Mouse (Mus musculus) heart, postnatal 0 days (tissue): ENCODE measurements at regions not wholly inside any gene's neighbourhood (a gene's known extent, or its start where the extent isn't known, plus 50 kb on each side); places are given as distances from the start of the nearest gene placed in this dataset.

Experiments
- ATAC-seq: fragments of 200-750 bp; cut with Nextera tagmentation; 2 replicates; pipeline ENCODE4 v1.8.0; 2017; ENCODE audit warnings: low read depth, moderate number of reproducible peaks, moderate library complexity; ENCODE audit not compliant: insufficient read depth
- DNase-seq: peaks from one replicate; pipeline ENCODE4 v3.0.0-alpha.2; 2016; ENCODE audit warnings: low spot score
- H3K27ac ChIP-seq: fragments of 300-500 bp; sonication (generic); 2 replicates; pipeline ENCODE4 v1.5.1; 2014; ENCODE audit warnings: low read depth, mild to moderate bottlenecking
- H3K27me3 ChIP-seq: fragments of 300-500 bp; sonication (generic); 2 replicates; pipeline ENCODE4 v1.6.1; 2014; ENCODE audit warnings: low read length, mixed read lengths; ENCODE audit not compliant: control insufficient read depth, insufficient read depth
- H3K36me3 ChIP-seq: fragments of 300-500 bp; sonication (generic); replicated peaks from 2 replicates; pipeline ENCODE4 v1.6.1; 2014; ENCODE audit warnings: low read length, mixed read lengths; ENCODE audit not compliant: control insufficient read depth, insufficient read depth
- H3K4me1 ChIP-seq: fragments of 300-500 bp; sonication (generic); 2 replicates; pipeline ENCODE4 v1.6.1; 2014; ENCODE audit warnings: antibody characterized with exemption; ENCODE audit not compliant: control insufficient read depth, insufficient read depth
- H3K4me2 ChIP-seq: fragments of 300-500 bp; sonication (generic); 2 replicates; pipeline ENCODE4 v1.6.1; 2014; ENCODE audit warnings: low read depth, mild to moderate bottlenecking, low read length, moderate library complexity
- H3K4me3 ChIP-seq: fragments of 300-500 bp; sonication (generic); 2 replicates; pipeline ENCODE4 v1.5.1; 2014; ENCODE audit warnings: low read depth, low read length
- H3K9ac ChIP-seq: fragments of 300-500 bp; sonication (generic); replicated peaks from 2 replicates; pipeline ENCODE4 v1.6.1; 2014; ENCODE audit warnings: low read depth, low read length, mixed read lengths
- H3K9me3 ChIP-seq: fragments of 300-500 bp; sonication (generic); replicated peaks from 2 replicates; pipeline ENCODE4 v1.6.1; 2016; ENCODE audit warnings: low read length; ENCODE audit not compliant: control insufficient read depth
- CTCF ChIP-seq: IDR thresholded peaks from 2 replicates; pipeline ENCODE4 v1.5.1; 2016; ENCODE audit warnings: antibody characterized with exemption, control low read depth, low read depth
- EP300 ChIP-seq: IDR thresholded peaks from 2 replicates; pipeline ENCODE4 v1.6.1; 2016; ENCODE audit warnings: antibody characterized with exemption, low read depth
- WGBS: fragments of 180-500 bp; shearing (Covaris S2); extraction: QIAGEN DNeasy Blood & Tissue Kit; methylation state at CpG from one replicate; pipeline ENCODE4 v1.1.7; 2014; 5-methylcytosine and 5-hydroxymethylcytosine counted together

DNA sequence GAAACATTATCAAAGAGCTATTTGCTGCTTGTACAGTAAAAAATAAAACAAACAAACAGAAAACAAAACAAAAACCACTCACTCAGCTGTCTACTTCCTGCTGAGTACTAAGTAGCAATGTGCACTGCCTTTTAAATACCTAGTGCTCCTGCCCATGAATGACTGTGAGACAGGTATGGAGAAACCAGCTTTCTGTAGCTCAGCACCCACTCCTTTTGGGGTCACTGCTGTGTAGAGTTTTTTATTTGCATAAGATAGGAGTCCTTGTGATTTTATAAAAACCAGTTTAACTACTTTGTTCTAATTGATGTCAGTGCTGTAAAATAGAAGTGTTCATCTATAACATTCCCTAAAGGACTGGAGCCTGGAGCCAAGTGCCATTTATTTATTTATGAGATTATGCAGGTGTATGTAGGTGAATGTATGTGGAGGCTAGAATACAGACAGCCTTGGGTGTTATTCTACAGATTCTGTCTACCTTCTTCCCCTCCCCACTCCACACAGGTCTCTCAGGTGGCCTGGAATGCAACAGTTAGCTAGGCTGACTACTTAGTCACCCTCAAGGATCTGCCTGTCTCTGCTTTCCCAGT, 111.7 kb upstream of the Nsun6 start:
- TF ChIP-seq CTCF, result no peak
- TF ChIP-seq EP300, result no peak
- Histone ChIP-seq H3K4me2 (no peak overlapping the region), H3K9ac (no peak overlapping the region), H3K27me3 (no peaks in the 10 kb centered on the region), H3K9me3 (no peaks in the 10 kb centered on the region), H3K4me1 (no peaks in the 10 kb centered on the region), H3K27ac (no peak overlapping the region), H3K4me3 (no peak overlapping the region), H3K36me3 (no peaks in the 10 kb centered on the region)
- DNase-seq (no peak), ATAC-seq (no peak)

DNA sequence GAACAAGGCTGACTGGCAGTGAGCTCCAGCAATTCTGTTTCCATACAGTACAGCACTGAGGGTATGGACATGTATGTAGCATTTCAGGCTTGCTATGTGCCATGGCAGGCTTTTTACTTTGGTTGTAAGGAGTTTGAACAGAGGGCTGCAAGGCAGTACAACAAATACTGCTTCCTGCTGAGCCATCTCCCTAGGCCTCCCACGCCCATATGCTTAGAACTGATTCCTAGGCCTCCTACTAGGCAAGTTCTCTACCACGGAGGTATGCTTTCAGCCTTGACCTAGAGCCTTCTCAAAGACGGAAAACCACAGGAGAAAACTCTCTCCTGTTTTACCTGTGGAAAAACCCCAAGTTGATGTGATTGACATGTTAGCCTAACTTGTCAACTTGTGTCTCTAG, 111.0 kb upstream of the Nsun6 start:
- 48% methylated on average over 3 of the region's 3 CpGs for WGBS
- no peak overlapping the region for H3K27ac ChIP-seq
- no peaks in the 10 kb centered on the region for H3K36me3 ChIP-seq
- no peak overlapping the region for H3K4me3 ChIP-seq
- TF ChIP-seq EP300, result no peak
- TF ChIP-seq CTCF, result no peak
- no peaks in the 10 kb centered on the region for H3K4me1 ChIP-seq
- H3K4me2 ChIP-seq, result no peak overlapping the region
- no peaks in the 10 kb centered on the region for H3K27me3 ChIP-seq
- ATAC-seq (no peak), DNase-seq (no peak)
- H3K9ac ChIP-seq, result no peak overlapping the region
- H3K9me3 ChIP-seq, result no peaks in the 10 kb centered on the region

DNA sequence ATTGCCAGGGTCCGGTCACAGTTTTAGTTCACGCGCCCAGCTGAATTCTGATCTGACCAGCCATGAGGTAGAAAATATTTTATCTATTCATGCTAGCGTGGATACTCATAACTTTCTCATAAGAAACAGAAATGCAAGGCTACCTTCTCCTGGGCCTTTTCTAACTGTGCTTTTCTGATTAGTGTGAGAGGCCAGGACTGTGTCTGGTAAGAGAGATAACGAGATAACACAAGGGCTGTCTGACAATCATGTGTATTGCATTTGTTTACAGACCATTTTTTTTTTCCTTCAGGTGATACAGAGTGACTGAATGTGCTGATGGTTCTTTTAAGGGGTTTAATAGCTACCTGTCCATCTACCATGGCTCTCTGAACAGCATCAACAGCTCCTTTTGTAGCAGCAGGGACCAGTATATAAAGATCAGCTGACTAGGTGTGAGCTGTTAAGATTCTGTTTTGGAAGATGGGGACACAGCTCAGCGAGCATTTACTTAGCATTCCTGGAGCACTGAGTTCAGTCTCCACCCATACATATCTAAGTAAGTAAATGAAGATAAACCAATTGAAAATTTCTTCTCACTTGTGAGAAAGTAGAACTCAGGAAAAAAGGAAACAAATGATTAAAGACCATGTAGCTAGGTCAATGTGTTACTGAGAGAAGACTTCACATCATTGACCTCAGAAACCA, 109.0 kb upstream of the Nsun6 start:
- DNase-seq (no peak), ATAC-seq (no peak)
- 72% methylated on average over 6 of the region's 6 CpGs for WGBS
- H3K9me3 ChIP-seq, result no peaks in the 10 kb centered on the region
- H3K27ac ChIP-seq, result no peak overlapping the region
- H3K4me3 ChIP-seq, result no peak overlapping the region
- no peaks in the 10 kb centered on the region for H3K36me3 ChIP-seq
- TF ChIP-seq CTCF, result no peak
- no peak for TF ChIP-seq EP300
- no peaks in the 10 kb centered on the region for H3K27me3 ChIP-seq
- H3K4me2 ChIP-seq, result no peak overlapping the region
- H3K4me1 ChIP-seq, result no peaks in the 10 kb centered on the region
- no peak overlapping the region for H3K9ac ChIP-seq

DNA sequence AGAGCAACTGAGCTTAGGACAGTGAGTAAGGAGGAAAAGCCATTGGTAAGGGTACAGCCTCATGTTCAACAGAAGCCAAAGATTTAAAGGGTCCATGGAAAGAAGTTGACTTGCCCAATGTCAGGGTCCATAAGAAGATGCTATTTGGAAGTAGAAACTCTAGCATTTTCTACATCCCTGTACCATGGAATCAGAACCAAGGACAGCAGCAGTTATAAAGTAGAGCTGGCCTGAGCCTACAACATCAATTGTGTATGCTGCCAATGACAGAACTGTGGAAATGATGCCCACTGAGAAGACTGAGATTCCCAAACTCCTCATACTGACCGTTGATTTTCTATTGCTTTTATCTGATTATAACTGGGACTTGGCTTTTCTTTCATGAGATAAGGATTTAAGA, 107.0 kb upstream of the Nsun6 start:
- H3K4me1 ChIP-seq, result no peaks in the 10 kb centered on the region
- H3K9ac ChIP-seq, result no peak overlapping the region
- no peak overlapping the region for H3K4me3 ChIP-seq
- DNase-seq, result no peak
- H3K4me2 ChIP-seq, result no peak overlapping the region
- TF ChIP-seq CTCF (no peak), EP300 (no peak)
- no peaks in the 10 kb centered on the region for H3K9me3 ChIP-seq
- H3K27ac ChIP-seq, result no peak overlapping the region
- WGBS, result 71% methylated on average over 1 of the region's 1 CpGs
- no peak for ATAC-seq
- no peaks in the 10 kb centered on the region for H3K27me3 ChIP-seq
- no peaks in the 10 kb centered on the region for H3K36me3 ChIP-seq

DNA sequence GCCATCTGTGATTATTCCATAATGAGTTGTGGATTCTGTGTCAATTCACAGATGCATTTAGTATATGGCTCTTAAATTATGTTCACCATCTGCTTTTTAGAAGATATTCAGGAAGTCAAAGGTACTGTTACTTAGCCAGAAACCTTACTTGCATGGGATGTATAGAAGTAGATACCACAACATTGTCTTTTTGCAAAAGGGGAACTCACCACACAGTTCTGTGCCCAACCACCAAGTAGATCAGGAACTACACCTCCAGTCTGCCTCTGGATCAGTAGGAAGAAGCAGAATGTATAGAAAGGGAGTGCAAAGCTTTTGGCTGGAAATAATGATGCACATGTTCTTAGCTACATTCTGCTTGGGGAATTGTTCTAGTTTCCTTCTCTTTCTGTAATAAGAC, 102.8 kb upstream of the Nsun6 start:
- H3K4me1 ChIP-seq, result no peaks in the 10 kb centered on the region
- no peak overlapping the region for H3K9ac ChIP-seq
- no peaks in the 10 kb centered on the region for H3K9me3 ChIP-seq
- no peak overlapping the region for H3K4me2 ChIP-seq
- no peak for ATAC-seq
- no peaks in the 10 kb centered on the region for H3K27me3 ChIP-seq
- no peaks in the 10 kb centered on the region for H3K36me3 ChIP-seq
- H3K4me3 ChIP-seq, result no peak overlapping the region
- no peak overlapping the region for H3K27ac ChIP-seq
- TF ChIP-seq CTCF (no peak), EP300 (no peak)
- DNase-seq, result no peak

DNA sequence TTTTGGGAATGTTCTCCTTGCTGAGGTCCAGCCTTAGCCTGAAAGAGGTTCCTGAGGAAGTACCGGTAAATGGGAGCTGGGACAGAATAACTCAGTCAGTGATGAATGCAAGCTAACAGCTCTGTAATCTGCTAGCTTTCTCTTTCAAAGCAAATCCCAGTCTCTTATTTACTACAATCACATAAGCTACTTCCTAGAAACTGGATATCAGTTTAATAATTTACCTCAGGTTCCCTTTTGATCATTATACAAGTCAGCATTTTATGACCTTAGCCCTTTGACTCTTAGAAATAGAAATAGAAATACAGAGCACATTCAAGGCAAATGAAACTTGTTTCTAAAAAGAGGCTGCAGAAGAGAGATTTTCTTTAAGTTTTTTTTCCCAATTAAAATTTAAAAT, 96.0 kb upstream of the Nsun6 start:
- no peaks in the 10 kb centered on the region for H3K36me3 ChIP-seq
- no peak for DNase-seq
- ATAC-seq, result no peak
- H3K9ac ChIP-seq, result no peak overlapping the region
- no peak overlapping the region for H3K4me2 ChIP-seq
- TF ChIP-seq CTCF, result no peak
- TF ChIP-seq EP300, result no peak
- 89% methylated on average over 1 of the region's 1 CpGs for WGBS
- no peaks in the 10 kb centered on the region for H3K9me3 ChIP-seq
- H3K4me3 ChIP-seq, result no peak overlapping the region
- no peak overlapping the region for H3K27ac ChIP-seq
- H3K4me1 ChIP-seq, result no peaks in the 10 kb centered on the region
- H3K27me3 ChIP-seq, result no peaks in the 10 kb centered on the region
